ENCODE assay signal across 17 mouse cellular contexts in the genomic region with DNA sequence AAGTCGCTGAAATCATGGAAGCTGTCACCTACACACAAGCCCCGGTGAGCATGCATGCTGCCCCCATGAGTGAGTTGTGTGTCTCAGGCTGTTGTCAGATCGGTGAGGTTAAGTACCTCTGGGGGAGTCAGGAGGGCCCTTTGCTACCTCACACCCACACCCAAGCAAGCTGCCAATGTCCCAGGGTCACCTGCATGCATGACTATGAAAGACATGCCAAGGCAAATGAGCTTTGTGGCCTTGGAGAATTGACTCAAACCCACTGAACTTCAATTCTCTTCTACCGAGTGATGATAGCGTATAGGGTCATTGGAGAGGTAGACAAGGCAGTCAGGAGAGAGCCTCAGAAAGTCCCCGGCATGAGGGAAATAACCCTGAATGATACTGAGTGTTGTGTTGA. TPM values are rescaled to one million over a fixed set of nuclear protein-coding genes. Genes with fewer than 3 reads are reported as not detected.
"Had no signal": no experiment of that assay in that cellular context is flagged by ENCODE, and none has a peak within 500 bp of the region (broad histone marks: within the 10 kb centered on the region; RNA-seq: fewer than 3 reads in every experiment).

No protein-coding gene starts in this region.

- DNase-seq: retina, postnatal 1 day; right cerebral cortex, adult 18-20 months; right cerebral cortex, postnatal 14 days; right cerebral cortex, postnatal 25 days; right cerebral cortex, postnatal 4 days; spleen, adult 18-20 months; thymus, adult 18-20 months; thymus, adult 2 months; thymus, postnatal 14 days; thymus, postnatal 25 days; thymus, postnatal 36 days; thymus, postnatal 4 days had no signal

- H3K4me3 ChIP-seq: neural tube, embryonic 13.5 days; neural tube, embryonic 15.5 days; stomach, embryonic 15.5 days had no signal

- H3K27ac ChIP-seq: neural tube, embryonic 13.5 days; neural tube, embryonic 15.5 days; stomach, embryonic 15.5 days; stomach, postnatal 0 days had no signal

RNA-seq across cellular contexts. Expression of gene Col15a1, which starts 41.2 kb away (rescaled TPM):
- total RNA-seq: neutrophil, adult 5-6 weeks had no signal
